Mouse (Mus musculus) hindbrain, postnatal 0 days (tissue): ENCODE measurements at regions not wholly inside any gene's neighbourhood (a gene's known extent, or its start where the extent isn't known, plus 50 kb on each side); places are given as distances from the start of the nearest gene placed in this dataset.

Source experiments
- ATAC-seq: fragments of 200-750 bp; cut with Nextera tagmentation; 2 replicates; pipeline ENCODE4 v1.8.0; 2017; ENCODE audit warnings: mild to moderate bottlenecking, moderate TSS enrichment, moderate library complexity
- DNase-seq: peaks from one replicate; pipeline ENCODE4 v3.0.0-alpha.2; 2015; ENCODE audit warnings: low spot score
- H3K27ac ChIP-seq: fragments of 300-500 bp; sonication (generic); 2 replicates; pipeline ENCODE4 v1.5.1; 2014; ENCODE audit warnings: mild to moderate bottlenecking
- H3K27me3 ChIP-seq: fragments of 300-500 bp; sonication (generic); 2 replicates; pipeline ENCODE4 v1.6.1; 2014; ENCODE audit warnings: low read length, mixed read lengths; ENCODE audit not compliant: insufficient read depth
- H3K36me3 ChIP-seq: fragments of 300-500 bp; sonication (generic); 2 replicates; pipeline ENCODE4 v1.6.1; 2014; ENCODE audit warnings: low read length, mixed read lengths; ENCODE audit not compliant: insufficient read depth
- H3K4me1 ChIP-seq: fragments of 300-500 bp; sonication (generic); 2 replicates; pipeline ENCODE4 v1.6.1; 2014; ENCODE audit warnings: antibody characterized with exemption, low read length, mixed read lengths; ENCODE audit not compliant: insufficient read depth
- H3K4me2 ChIP-seq: fragments of 300-500 bp; sonication (generic); 2 replicates; pipeline ENCODE4 v1.6.1; 2014; ENCODE audit warnings: low read depth, mild to moderate bottlenecking, low read length, moderate library complexity, mixed read lengths
- H3K4me3 ChIP-seq: fragments of 300-500 bp; sonication (generic); 2 replicates; pipeline ENCODE4 v1.5.1; 2014; ENCODE audit warnings: low read length
- H3K9ac ChIP-seq: fragments of 300-500 bp; sonication (generic); replicated peaks from 2 replicates; pipeline ENCODE4 v1.6.1; 2014; ENCODE audit warnings: mild to moderate bottlenecking, low read length, moderate library complexity, mixed read lengths
- H3K9me3 ChIP-seq: fragments of 300-500 bp; sonication (generic); 2 replicates; pipeline ENCODE4 v1.6.1; 2016; ENCODE audit warnings: low read length, mixed read lengths
- CTCF ChIP-seq: IDR thresholded peaks from 2 replicates; pipeline ENCODE4 v1.5.1; 2016; ENCODE audit warnings: antibody characterized with exemption, control low read depth, low read depth
- WGBS: fragments of 180-500 bp; shearing (Covaris S2); extraction: QIAGEN DNeasy Blood & Tissue Kit; methylation state at CpG from one replicate; pipeline ENCODE4 v1.1.7; 2014; 5-methylcytosine and 5-hydroxymethylcytosine counted together

- no peak; the same call in 1 of the 2 replicates for TF ChIP-seq CTCF
- Histone ChIP-seq H3K4me2 (no peak overlapping the region), H3K4me1 (peaks cover 23% of the 10 kb centered on the region), H3K27me3 (no peaks in the 10 kb centered on the region), H3K27ac (no peak overlapping the region), H3K4me3 (no peak overlapping the region), H3K36me3 (no peaks in the 10 kb centered on the region), H3K9me3 (no peaks in the 10 kb centered on the region), H3K9ac (no peak overlapping the region)
- ATAC-seq (peak; percentile 80), DNase-seq (peak; percentile 71)
- 27% methylated on average over 8 of the region's 8 CpGs for WGBS
Observed at GRCm38 (mm10) chr13:52113549-52113948, 267.1 kb downstream of the Gadd45g start.

GRCm38 (mm10) chr13:52114431-52114830, 268.0 kb downstream of the Gadd45g start:
- no peak overlapping the region for H3K4me3 ChIP-seq
- H3K4me1 ChIP-seq = peaks cover 17% of the 10 kb centered on the region
- WGBS = 92% methylated on average over 7 of the region's 7 CpGs
- H3K9me3 ChIP-seq = no peaks in the 10 kb centered on the region
- DNase-seq = no peak
- H3K27ac ChIP-seq = no peak overlapping the region
- H3K9ac ChIP-seq = no peak overlapping the region
- no peak for ATAC-seq
- no peaks in the 10 kb centered on the region for H3K27me3 ChIP-seq
- H3K4me2 ChIP-seq = no peak overlapping the region
- TF ChIP-seq CTCF = no peak
- H3K36me3 ChIP-seq = no peaks in the 10 kb centered on the region

GRCm38 (mm10) chr13:52114962-52115361, 268.5 kb downstream of the Gadd45g start:
- no peak overlapping the region for H3K4me3 ChIP-seq
- peaks cover 17% of the 10 kb centered on the region for H3K4me1 ChIP-seq
- H3K9ac ChIP-seq = no peak overlapping the region
- WGBS = 85% methylated on average over 6 of the region's 6 CpGs
- H3K27me3 ChIP-seq = no peaks in the 10 kb centered on the region
- no peak overlapping the region for H3K27ac ChIP-seq
- TF ChIP-seq CTCF = no peak
- no peaks in the 10 kb centered on the region for H3K9me3 ChIP-seq
- no peaks in the 10 kb centered on the region for H3K36me3 ChIP-seq
- no peak for ATAC-seq
- DNase-seq = no peak
- H3K4me2 ChIP-seq = no peak overlapping the region

- no peak overlapping the region for H3K4me2 ChIP-seq
- H3K4me3 ChIP-seq = no peak overlapping the region
- ATAC-seq (no peak), DNase-seq (peak; percentile 32)
- no peak for TF ChIP-seq CTCF
- WGBS = 36% methylated on average over 4 of the region's 4 CpGs
- no peaks in the 10 kb centered on the region for H3K36me3 ChIP-seq
- H3K27ac ChIP-seq = no peak overlapping the region
- peaks cover 17% of the 10 kb centered on the region for H3K4me1 ChIP-seq
- H3K9me3 ChIP-seq = no peaks in the 10 kb centered on the region
- no peaks in the 10 kb centered on the region for H3K27me3 ChIP-seq
- no peak overlapping the region for H3K9ac ChIP-seq
Observed at GRCm38 (mm10) chr13:52116241-52116640, 269.8 kb downstream of the Gadd45g start.

- TF ChIP-seq CTCF = no peak
- DNase-seq (peak; percentile 56), ATAC-seq (no peak)
- Histone ChIP-seq H3K9ac (no peak overlapping the region), H3K4me3 (no peak overlapping the region), H3K27ac (peak overlapping the region; percentile 22), H3K27me3 (no peaks in the 10 kb centered on the region), H3K4me1 (peaks cover 17% of the 10 kb centered on the region), H3K4me2 (no peak overlapping the region), H3K9me3 (no peaks in the 10 kb centered on the region), H3K36me3 (no peaks in the 10 kb centered on the region)
- 42% methylated on average over 4 of the region's 4 CpGs for WGBS
Observed at GRCm38 (mm10) chr13:52116756-52117155, 270.3 kb downstream of the Gadd45g start.

- Histone ChIP-seq H3K4me1 (peaks cover 11% of the 10 kb centered on the region; the same call in 1 of the 2 replicates), H3K9ac (no peak overlapping the region), H3K9me3 (no peaks in the 10 kb centered on the region), H3K27ac (no peak overlapping the region), H3K4me3 (no peak overlapping the region), H3K4me2 (no peak overlapping the region), H3K36me3 (no peaks in the 10 kb centered on the region), H3K27me3 (no peaks in the 10 kb centered on the region)
- no peak for ATAC-seq
- WGBS = 86% methylated on average over 8 of the region's 8 CpGs
- no peak for TF ChIP-seq CTCF
- DNase-seq = no peak
Observed at GRCm38 (mm10) chr13:52120795-52121194, 274.3 kb downstream of the Gadd45g start.

- H3K36me3 ChIP-seq = no peaks in the 10 kb centered on the region
- no peaks in the 10 kb centered on the region for H3K4me1 ChIP-seq
- no peak overlapping the region for H3K4me3 ChIP-seq
- WGBS = 77% methylated on average over 4 of the region's 4 CpGs
- no peaks in the 10 kb centered on the region for H3K27me3 ChIP-seq
- no peak overlapping the region for H3K9ac ChIP-seq
- ATAC-seq (no peak), DNase-seq (no peak)
- no peaks in the 10 kb centered on the region for H3K9me3 ChIP-seq
- no peak overlapping the region for H3K27ac ChIP-seq
- no peak for TF ChIP-seq CTCF
- no peak overlapping the region for H3K4me2 ChIP-seq
Observed at GRCm38 (mm10) chr13:52125037-52125436, 278.6 kb downstream of the Gadd45g start.
